Mouse (Mus musculus) lung, embryonic 14.5 days (tissue): ENCODE measurements at regions not wholly inside any gene's neighbourhood (a gene's known extent, or its start where the extent isn't known, plus 50 kb on each side); places are given as distances from the start of the nearest gene placed in this dataset.

Experiments
- ATAC-seq: fragments of 200-750 bp; cut with Nextera tagmentation; 2 replicates; pipeline ENCODE4 v1.8.0; 2017; ENCODE audit warnings: mild to moderate bottlenecking, moderate TSS enrichment, moderate library complexity; ENCODE audit not compliant: insufficient read depth
- DNase-seq: peaks from one replicate; pipeline ENCODE4 v3.0.0-alpha.2; 2015
- H3K27ac ChIP-seq: fragments of 300-500 bp; sonication (generic); 2 replicates; pipeline ENCODE4 v1.5.1; 2014; ENCODE audit warnings: low read depth, mild to moderate bottlenecking, moderate library complexity
- H3K27me3 ChIP-seq: fragments of 300-500 bp; sonication (generic); 2 replicates; pipeline ENCODE4 v1.6.1; 2014; ENCODE audit warnings: low read length, control low read depth; ENCODE audit not compliant: insufficient read depth
- H3K36me3 ChIP-seq: fragments of 300-500 bp; sonication (generic); 2 replicates; pipeline ENCODE4 v1.6.1; 2014; ENCODE audit warnings: control low read depth; ENCODE audit not compliant: insufficient read depth
- H3K4me1 ChIP-seq: fragments of 300-500 bp; sonication (generic); 2 replicates; pipeline ENCODE4 v1.6.1; 2014; ENCODE audit warnings: antibody characterized with exemption, control low read depth; ENCODE audit not compliant: insufficient read depth
- H3K4me2 ChIP-seq: fragments of 300-500 bp; sonication (generic); 2 replicates; pipeline ENCODE4 v1.6.1; 2014; ENCODE audit warnings: mild to moderate bottlenecking
- H3K4me3 ChIP-seq: fragments of 300-500 bp; sonication (generic); 2 replicates; pipeline ENCODE4 v1.5.1; 2014; ENCODE audit warnings: low read depth, low read length
- H3K9ac ChIP-seq: fragments of 300-500 bp; sonication (generic); 2 replicates; pipeline ENCODE4 v1.6.1; 2014
- H3K9me3 ChIP-seq: fragments of 300-500 bp; sonication (generic); 2 replicates; pipeline ENCODE4 v1.6.1; 2016; ENCODE audit warnings: low read depth, low read length, control low read depth
- CTCF ChIP-seq: IDR thresholded peaks from 2 replicates; pipeline ENCODE4 v1.5.1; 2016; ENCODE audit warnings: antibody characterized with exemption, low read depth
- WGBS: fragments of 180-500 bp; shearing (Covaris S2); extraction: QIAGEN DNeasy Blood & Tissue Kit; methylation state at CpG from one replicate; pipeline ENCODE4 v1.1.7; 2014; 5-methylcytosine and 5-hydroxymethylcytosine counted together

DNA sequence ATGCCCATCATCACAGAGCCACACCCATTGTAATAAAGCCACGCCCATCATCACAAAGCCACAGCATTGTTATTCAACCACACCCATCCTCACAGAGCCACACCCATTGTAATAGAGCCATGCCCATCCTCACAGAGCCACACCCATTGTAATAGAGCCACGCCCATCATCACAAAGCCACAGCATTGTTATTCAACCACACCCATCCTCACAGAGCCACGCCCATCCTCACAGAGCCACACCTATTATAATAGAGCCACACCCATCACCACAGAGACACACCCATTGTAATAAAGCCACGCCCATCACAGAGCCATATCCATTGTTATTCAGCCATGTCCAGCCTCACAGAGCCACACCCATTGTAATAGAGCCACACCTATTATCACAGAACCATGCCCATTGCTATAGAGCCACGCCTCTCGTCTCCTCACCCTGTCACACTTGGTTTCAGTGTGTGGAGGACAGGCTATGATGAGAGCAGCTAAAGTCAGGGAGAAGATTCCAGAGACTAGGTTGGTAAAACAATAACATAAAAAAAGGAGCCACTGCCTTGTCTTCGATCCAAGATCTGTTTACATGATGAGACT is 85.6 kb downstream of the Gxylt1 start:
- no peaks in the 10 kb centered on the region for H3K27me3 ChIP-seq
- no peak overlapping the region for H3K4me3 ChIP-seq
- no peaks in the 10 kb centered on the region for H3K36me3 ChIP-seq
- no peaks in the 10 kb centered on the region for H3K9me3 ChIP-seq
- no peak overlapping the region for H3K9ac ChIP-seq
- DNase-seq = no peak
- ATAC-seq = no peak
- H3K4me2 ChIP-seq = no peak overlapping the region
- no peak for TF ChIP-seq CTCF
- no peak overlapping the region for H3K27ac ChIP-seq
- 79% methylated on average over 7 of the region's 7 CpGs for WGBS
- no peaks in the 10 kb centered on the region; the same call in 1 of the 2 replicates for H3K4me1 ChIP-seq

DNA sequence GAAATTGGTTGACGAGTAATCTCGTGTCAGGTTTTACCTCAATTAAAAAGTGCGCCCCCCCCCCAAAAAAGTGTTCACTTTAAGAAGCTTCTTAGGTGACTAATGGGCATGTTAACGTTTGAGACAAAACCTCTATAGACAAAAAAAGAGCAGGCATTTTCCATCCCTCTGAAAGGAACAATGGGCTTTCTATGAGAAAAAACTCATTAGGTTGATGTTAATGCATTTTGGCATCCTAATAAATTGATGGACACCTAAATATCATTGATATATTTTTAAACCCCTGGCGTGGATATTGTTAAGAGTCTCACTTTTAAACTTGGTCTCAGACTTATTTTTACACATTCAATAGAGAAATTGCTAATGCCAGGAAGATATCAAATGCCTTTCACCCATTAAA is 98.8 kb downstream of the Gxylt1 start:
- H3K36me3 ChIP-seq = no peaks in the 10 kb centered on the region
- 83% methylated on average over 5 of the region's 5 CpGs for WGBS
- TF ChIP-seq CTCF = no peak

DNA sequence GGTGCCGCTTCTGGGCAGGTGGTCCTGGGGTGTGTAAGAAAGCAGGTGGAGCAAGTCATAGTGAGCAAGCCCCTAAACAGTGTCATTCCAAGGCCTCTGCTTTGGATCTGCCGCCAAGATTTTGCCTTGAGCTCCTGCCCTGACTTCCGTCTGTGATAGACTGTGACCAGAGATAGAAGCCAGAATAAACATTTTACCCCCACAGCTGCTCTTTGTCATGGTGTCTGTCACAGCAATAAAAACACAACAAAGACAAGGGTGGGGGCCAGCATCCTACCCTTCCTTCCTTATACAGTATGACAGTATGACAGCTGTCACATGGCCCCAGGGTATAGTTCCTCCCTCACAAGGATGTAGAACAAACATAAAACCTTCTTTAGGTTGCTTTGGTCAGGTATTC is 106.2 kb downstream of the Gxylt1 start:
- Histone ChIP-seq H3K9me3 (no peaks in the 10 kb centered on the region), H3K27ac (no peak overlapping the region), H3K4me2 (no peak overlapping the region), H3K4me1 (no peaks in the 10 kb centered on the region), H3K4me3 (no peak overlapping the region), H3K9ac (no peak overlapping the region), H3K36me3 (no peaks in the 10 kb centered on the region), H3K27me3 (no peaks in the 10 kb centered on the region)
- no peak for TF ChIP-seq CTCF
- WGBS = 40% methylated on average over 3 of the region's 3 CpGs
- ATAC-seq (peak; percentile 93), DNase-seq (peak; percentile 69)

More for the DNA sequence above, 98.8 kb downstream of the Gxylt1 start:
- Histone ChIP-seq H3K4me1 (no peaks in the 10 kb centered on the region), H3K4me3 (no peak overlapping the region), H3K4me2 (no peak overlapping the region), H3K9me3 (no peaks in the 10 kb centered on the region), H3K9ac (no peak overlapping the region), H3K27me3 (no peaks in the 10 kb centered on the region), H3K27ac (no peak overlapping the region)
- ATAC-seq = no peak
- DNase-seq = no peak

DNA sequence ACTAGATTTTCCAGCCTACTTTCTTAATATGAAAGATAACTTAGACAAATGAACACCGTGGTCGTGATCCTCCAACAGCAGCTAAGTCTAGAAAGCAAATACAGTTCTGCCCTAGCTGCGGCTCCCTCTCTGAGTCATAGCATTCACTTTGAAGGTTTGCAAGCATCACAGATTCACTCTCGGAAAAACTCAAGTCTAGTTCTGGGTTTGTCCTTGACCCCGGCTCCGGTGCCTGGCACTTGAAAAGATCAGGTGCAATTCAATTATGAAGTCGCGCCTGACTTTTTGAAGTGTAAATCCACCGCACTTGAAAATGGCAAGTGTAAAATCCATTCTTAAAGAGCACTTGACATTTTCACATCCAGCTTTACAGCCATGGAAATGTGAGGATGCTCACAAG is 107.5 kb downstream of the Gxylt1 start:
- no peak for ATAC-seq
- DNase-seq = no peak
- no peak for TF ChIP-seq CTCF
- no peaks in the 10 kb centered on the region for H3K4me1 ChIP-seq
- no peak overlapping the region for H3K27ac ChIP-seq
- no peaks in the 10 kb centered on the region for H3K9me3 ChIP-seq
- H3K27me3 ChIP-seq = no peaks in the 10 kb centered on the region
- 70% methylated on average over 9 of the region's 9 CpGs for WGBS
- H3K9ac ChIP-seq = no peak overlapping the region
- H3K36me3 ChIP-seq = no peaks in the 10 kb centered on the region
- no peak overlapping the region for H3K4me3 ChIP-seq
- no peak overlapping the region for H3K4me2 ChIP-seq

DNA sequence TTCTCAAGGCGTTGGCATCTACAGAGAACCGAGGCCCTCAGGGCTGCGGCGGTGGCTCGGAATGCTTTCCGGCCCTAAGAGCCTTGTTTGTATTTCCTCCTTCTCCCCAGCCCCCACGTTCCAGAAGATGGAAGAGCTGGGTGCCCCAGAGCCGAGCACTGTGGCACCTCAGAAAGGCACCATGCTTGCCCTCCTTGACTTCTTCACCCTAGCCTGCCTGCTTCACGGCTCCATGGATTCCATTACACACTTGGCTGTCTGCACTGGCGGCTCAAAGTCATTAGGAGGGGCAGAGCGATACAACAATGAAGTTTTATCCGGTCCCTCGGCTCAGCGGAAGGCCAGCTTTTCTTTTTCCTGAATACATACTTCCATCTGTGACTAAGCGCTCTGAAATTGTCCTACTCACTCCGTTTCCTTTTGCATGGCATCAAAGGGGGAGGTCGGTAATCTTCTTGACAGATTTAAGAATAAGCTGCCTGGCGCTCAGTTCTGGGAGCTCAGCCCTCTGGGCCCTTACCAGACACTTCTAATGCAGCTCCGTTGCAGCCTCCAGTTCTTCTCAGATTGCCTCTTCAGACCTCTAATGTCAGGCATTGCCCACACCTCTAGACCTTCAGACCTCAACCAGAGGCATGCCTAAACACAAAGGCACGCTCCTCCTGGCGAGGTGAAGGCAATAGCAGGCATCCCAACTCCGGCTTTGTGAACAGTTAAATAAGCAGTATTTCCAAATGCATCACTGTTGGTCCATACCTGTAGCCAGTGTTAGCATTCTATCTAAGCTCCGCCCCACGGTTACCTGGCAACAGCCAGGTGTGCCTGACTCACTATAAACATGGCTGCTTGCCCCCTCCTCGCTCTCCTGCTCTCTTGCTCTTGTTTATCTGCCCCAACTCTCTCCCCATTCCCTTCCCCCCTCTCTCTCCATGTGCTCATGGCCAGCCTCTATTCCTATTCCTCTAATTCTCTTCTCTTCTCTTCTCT is 112.8 kb downstream of the Gxylt1 start:
- ATAC-seq (peak; percentile 38; the same call in 1 of the 2 replicates), DNase-seq (peak; percentile 48)
- no peaks in the 10 kb centered on the region for H3K9me3 ChIP-seq
- H3K9ac ChIP-seq = no peak overlapping the region
- no peak overlapping the region for H3K4me2 ChIP-seq
- WGBS = 55% methylated on average over 25 of the region's 25 CpGs
- no peaks in the 10 kb centered on the region for H3K36me3 ChIP-seq
- peak overlapping the region; percentile 70; the same call in 1 of the 2 replicates for H3K27ac ChIP-seq
- H3K27me3 ChIP-seq = no peaks in the 10 kb centered on the region
- no peak overlapping the region for H3K4me3 ChIP-seq
- no peak for TF ChIP-seq CTCF
- H3K4me1 ChIP-seq = no peaks in the 10 kb centered on the region; the same call in 1 of the 2 replicates

DNA sequence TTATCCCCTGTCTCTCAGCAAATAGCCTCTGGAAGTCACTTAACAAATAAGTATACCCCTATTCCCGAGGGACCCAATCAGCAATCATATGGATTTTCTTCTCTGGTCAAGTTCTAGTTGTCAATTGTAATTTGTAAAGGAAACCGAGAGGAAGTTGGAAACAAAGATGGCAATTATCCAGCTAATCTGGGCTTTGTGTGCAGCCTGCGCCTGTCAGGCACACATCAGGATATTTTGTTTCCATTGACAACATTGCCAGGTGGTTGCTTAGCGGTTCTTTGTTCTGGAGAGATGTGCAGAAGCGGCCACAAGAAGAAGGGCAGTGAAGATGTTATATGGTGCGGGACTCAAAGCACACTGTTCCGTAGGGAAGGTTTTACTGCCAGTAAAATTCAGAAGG is 113.7 kb downstream of the Gxylt1 start:
- DNase-seq (peak; percentile 58), ATAC-seq (no peak)
- WGBS = 77% methylated on average over 7 of the region's 7 CpGs
- Histone ChIP-seq H3K4me2 (no peak overlapping the region), H3K9me3 (no peaks in the 10 kb centered on the region), H3K4me3 (no peak overlapping the region), H3K36me3 (no peaks in the 10 kb centered on the region), H3K27ac (no peak overlapping the region), H3K4me1 (no peaks in the 10 kb centered on the region; the same call in 1 of the 2 replicates), H3K27me3 (no peaks in the 10 kb centered on the region), H3K9ac (no peak overlapping the region)
- no peak for TF ChIP-seq CTCF

DNA sequence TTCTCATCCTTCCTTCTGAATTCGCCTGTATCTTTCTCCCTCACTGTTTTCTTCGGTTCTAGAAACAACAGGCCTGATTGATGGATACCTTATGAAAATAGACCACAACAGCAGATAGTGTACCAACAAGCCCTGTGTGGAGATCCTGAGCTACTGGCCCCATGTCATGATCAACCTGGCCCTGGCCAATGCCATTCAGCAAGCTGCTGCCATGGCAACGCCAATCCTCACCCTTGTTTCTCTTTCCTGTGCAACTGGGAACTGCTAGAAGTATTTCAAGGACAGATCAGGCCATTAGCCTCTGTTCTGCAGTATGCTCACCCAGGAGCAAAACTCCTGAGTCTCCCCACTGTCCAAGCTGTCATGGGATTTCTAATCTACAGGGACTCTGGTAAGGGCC is 119.2 kb downstream of the Gxylt1 start:
- Histone ChIP-seq H3K36me3 (no peaks in the 10 kb centered on the region), H3K4me2 (no peak overlapping the region), H3K27ac (no peak overlapping the region), H3K4me1 (no peaks in the 10 kb centered on the region), H3K27me3 (no peaks in the 10 kb centered on the region), H3K9me3 (no peaks in the 10 kb centered on the region), H3K9ac (no peak overlapping the region), H3K4me3 (no peak overlapping the region)
- no peak for DNase-seq
- no peak for ATAC-seq
- 68% methylated on average over 3 of the region's 3 CpGs for WGBS
- no peak for TF ChIP-seq CTCF
